Mouse (Mus musculus) erythroblast, embryonic 14.5 days (primary cell): ENCODE measurements around the gene Hoxb3. TPM values are rescaled to one million over a fixed set of nuclear protein-coding genes. Genes with fewer than 3 reads are reported as not detected.

Experiments
- H3K27me3 ChIP-seq: 2 replicates; pipeline ENCODE4 v1.6.1; 2012; ENCODE audit warnings: inconsistent platforms; ENCODE audit not compliant: control insufficient read depth
- H3K36me3 ChIP-seq: 2 replicates; pipeline ENCODE4 v1.6.1; 2012; ENCODE audit warnings: mild to moderate bottlenecking, inconsistent platforms; ENCODE audit not compliant: control insufficient read depth
- H3K4me1 ChIP-seq: 2 replicates; pipeline ENCODE4 v1.6.1; 2012; ENCODE audit warnings: inconsistent platforms; ENCODE audit not compliant: control insufficient read depth
- H3K4me3 ChIP-seq: replicated peaks from 2 replicates; pipeline ENCODE3; 2012; ENCODE audit warnings: moderate library complexity, mild to moderate bottlenecking, inconsistent platforms
- H3K9me3 ChIP-seq: 2 replicates; pipeline ENCODE4 v1.6.1; 2012; ENCODE audit warnings: low read length, inconsistent platforms, mixed read lengths; ENCODE audit not compliant: control insufficient read depth
- GATA1 ChIP-seq: IDR thresholded peaks from 2 replicates; pipeline ENCODE4 v1.6.1; 2012; ENCODE audit warnings: low read length, inconsistent platforms, mixed read lengths
- TAL1 ChIP-seq: IDR thresholded peaks from 3 replicates; pipeline ENCODE4 v1.6.1; 2012; ENCODE audit warnings: low read length, inconsistent platforms, mixed read lengths
- polyA plus RNA-seq: library from polyadenylated mRNA; stranded (reverse); fragments of >175 nt; gene quantifications from 2 replicates; pipeline ENCODE4 v1.2.3, GENCODE M21; 2012

Gene Hoxb3
- polyA plus RNA-seq, 1 experiment: not detected

DNA sequence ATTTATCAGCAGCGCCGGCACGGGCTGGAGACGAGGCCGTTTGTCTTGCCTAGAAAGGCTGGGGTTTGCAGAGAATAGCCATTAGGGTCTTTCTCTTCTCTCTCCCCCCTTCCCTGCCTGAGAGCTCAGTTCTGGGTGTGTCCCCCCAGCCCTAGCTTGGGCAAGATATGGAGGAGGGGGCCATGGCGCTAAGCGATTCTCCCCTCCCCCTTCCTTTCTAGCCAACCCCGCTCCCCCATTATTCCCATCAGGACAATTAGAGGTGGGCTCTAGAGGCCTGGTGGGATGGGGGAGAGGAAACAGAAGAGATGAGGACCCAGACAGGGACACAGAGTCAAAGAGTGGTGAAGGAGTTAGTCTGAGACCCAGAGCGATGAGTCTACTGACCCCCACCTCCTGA is 35.7 kb upstream of the Hoxb3 start:
- Histone ChIP-seq H3K4me1 (no peaks in the 10 kb centered on the region), H3K9me3 (peaks cover 2% of the 10 kb centered on the region; the same call in 1 of the 2 replicates), H3K36me3 (no peaks in the 10 kb centered on the region), H3K27me3 (peaks cover 100% of the 10 kb centered on the region), H3K4me3 (no peak overlapping the region)
- TF ChIP-seq TAL1: no peak
- TF ChIP-seq GATA1: no peak

DNA sequence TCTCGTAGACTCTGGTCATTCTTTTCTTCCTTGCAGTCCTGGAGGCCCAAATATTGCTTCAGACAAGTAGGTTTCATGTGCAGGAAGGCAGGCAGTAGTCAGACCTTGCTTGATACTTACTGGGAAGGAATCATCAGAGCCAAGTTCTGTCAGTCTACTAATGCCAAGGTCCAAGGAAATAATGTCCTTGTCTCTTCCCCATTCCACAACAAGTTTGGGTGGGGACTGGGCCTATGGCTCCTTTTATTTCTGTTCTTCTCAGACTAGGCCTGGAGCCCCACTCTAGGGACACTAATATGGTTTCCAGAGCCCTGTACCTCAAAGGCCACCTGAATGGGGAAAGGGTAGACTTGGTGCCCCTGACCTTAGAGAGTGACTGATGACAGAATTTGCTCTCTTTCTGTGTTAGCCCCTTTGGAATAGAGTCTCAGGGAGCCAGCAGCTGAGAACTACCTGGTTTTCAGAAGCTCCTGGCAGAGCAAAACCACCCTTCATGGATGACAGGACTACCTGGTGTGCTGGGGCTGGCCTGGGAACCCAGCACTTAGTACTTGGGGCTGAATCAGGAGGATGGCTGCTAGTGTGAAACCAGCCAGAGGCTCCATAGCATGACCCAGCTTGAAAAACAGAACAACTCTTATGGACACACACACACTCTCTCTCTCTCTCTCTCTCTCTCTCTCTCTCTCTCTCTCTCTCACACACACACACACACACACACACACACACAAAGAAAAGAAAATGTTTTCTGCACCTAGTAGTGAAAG is 34.5 kb upstream of the Hoxb3 start:
- TF ChIP-seq TAL1 (no peak), GATA1 (no peak)
- H3K9me3 ChIP-seq: no peaks in the 10 kb centered on the region
- H3K4me3 ChIP-seq: no peak overlapping the region
- H3K36me3 ChIP-seq: no peaks in the 10 kb centered on the region
- no peaks in the 10 kb centered on the region for H3K4me1 ChIP-seq
- peaks cover 100% of the 10 kb centered on the region for H3K27me3 ChIP-seq

GRCm38 (mm10) chr11:96289293-96289692 is 33.8 kb upstream of the Hoxb3 start:
- Histone ChIP-seq H3K36me3 (no peaks in the 10 kb centered on the region), H3K4me1 (no peaks in the 10 kb centered on the region), H3K9me3 (no peaks in the 10 kb centered on the region), H3K4me3 (no peak overlapping the region), H3K27me3 (peaks cover 100% of the 10 kb centered on the region)
- no peak for TF ChIP-seq TAL1
- TF ChIP-seq GATA1: no peak

GRCm38 (mm10) chr11:96289837-96290236 is 33.3 kb upstream of the Hoxb3 start:
- no peaks in the 10 kb centered on the region for H3K4me1 ChIP-seq
- H3K27me3 ChIP-seq: peaks cover 100% of the 10 kb centered on the region
- no peak overlapping the region for H3K4me3 ChIP-seq
- TF ChIP-seq GATA1 (no peak), TAL1 (no peak)
- no peaks in the 10 kb centered on the region for H3K9me3 ChIP-seq
- H3K36me3 ChIP-seq: no peaks in the 10 kb centered on the region

DNA sequence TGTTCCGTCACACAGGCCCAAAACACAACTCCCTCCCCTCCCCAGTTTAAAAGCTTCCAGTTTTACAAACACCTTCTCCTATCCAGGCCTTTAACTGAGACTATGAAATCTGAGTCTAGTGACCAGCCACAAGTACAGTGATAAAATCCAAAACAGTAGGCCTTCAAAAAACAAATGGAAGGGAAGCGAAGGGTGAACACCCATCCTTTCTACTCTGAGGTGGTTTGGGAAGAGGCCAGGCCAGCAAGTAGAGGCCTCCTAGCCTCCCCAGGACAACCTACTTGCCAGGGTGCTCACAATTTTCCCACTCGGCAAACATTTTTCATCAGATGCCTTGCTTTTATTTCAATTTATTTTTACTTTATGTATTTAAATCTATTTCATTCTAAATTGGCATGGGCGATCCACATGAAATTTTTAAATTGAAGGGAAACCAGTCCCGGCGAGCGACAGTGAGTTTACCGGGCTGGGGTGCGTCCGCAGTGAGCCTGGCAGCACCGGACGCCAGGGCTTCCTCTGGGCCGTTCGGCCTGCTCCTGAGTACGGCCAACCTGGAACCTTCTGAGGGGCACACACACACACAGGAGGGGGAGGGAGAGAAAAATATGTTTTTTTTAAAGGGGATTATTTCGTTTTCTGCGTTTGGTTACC is 32.3 kb upstream of the Hoxb3 start:
- Histone ChIP-seq H3K4me1 (no peaks in the 10 kb centered on the region), H3K4me3 (no peak overlapping the region), H3K9me3 (no peaks in the 10 kb centered on the region), H3K27me3 (peaks cover 100% of the 10 kb centered on the region), H3K36me3 (no peaks in the 10 kb centered on the region)
- TF ChIP-seq TAL1 (no peak), GATA1 (no peak)

- Histone ChIP-seq H3K4me3 (no peak within 1 kb of the TSS), H3K27me3 (peaks cover 100% of the 10 kb centered on the region), H3K36me3 (no peaks in the 10 kb centered on the region), H3K9me3 (no peaks in the 10 kb centered on the region), H3K4me1 (no peaks in the 10 kb centered on the region)
- TF ChIP-seq GATA1 (no peak), TAL1 (no peak)
These were observed 31.2 kb upstream of the Hoxb3 start, which contains the start of gene Hoxb6 for GRCm38 (mm10) chr11:96291681-96292564. TSS of gene Hoxb6 (plus strand) at chr11:96292476.

DNA sequence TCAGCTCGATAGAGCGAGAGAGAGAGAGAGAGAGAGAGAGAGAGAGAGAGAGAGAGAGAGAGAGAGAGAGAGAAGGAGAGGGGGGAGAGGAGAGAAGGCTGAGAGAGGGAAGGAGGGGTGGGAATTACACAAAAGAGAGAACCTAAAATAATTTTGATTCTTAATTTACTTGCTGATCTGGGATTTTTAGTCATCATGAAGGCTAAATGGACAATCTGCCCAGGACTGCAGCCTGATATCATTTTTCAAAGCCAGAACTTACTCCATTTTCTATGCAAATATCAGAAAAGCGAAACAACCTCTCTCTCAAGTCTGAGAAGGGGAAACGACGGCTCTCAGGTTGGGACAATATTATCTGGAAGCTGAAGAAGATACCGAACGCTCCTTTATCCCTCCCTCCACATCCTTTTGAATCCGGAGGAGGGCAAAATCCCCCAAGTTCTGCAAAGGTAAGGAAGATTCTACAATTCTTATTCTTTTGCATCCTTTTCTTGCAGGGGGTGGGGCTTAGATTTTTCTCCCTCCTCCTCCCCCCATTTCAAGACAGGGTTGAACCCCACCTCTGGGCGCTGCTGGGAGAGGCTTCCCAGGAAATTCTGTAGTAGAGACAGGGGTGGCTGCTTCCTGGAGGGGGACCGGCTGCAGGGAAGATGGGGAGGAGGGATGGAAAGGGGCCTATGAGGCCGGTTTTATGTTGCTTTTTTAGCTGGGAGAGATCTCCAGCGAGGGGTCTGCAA is 30.4 kb upstream of the Hoxb3 start:
- no peaks in the 10 kb centered on the region for H3K9me3 ChIP-seq
- no peaks in the 10 kb centered on the region for H3K4me1 ChIP-seq
- TF ChIP-seq TAL1 (no peak), GATA1 (no peak)
- peaks cover 100% of the 10 kb centered on the region for H3K27me3 ChIP-seq
- no peaks in the 10 kb centered on the region for H3K36me3 ChIP-seq
- H3K4me3 ChIP-seq: no peak overlapping the region

- TF ChIP-seq TAL1: no peak
- TF ChIP-seq GATA1: no peak
- H3K4me3 ChIP-seq: no peak overlapping the region
- H3K4me1 ChIP-seq: no peaks in the 10 kb centered on the region
- no peaks in the 10 kb centered on the region for H3K9me3 ChIP-seq
- H3K27me3 ChIP-seq: peaks cover 100% of the 10 kb centered on the region
- no peaks in the 10 kb centered on the region for H3K36me3 ChIP-seq
These were observed 29.7 kb upstream of the Hoxb3 start for GRCm38 (mm10) chr11:96293302-96293921.
